In genomic region chr9:81217938-81218337, GRCm38 (mm10) we compare ENCODE assay signal across 12 mouse cellular contexts.
"Had no signal": no experiment of that assay in that cellular context is flagged by ENCODE, and none has a peak within 500 bp of the region (broad histone marks: within the 10 kb centered on the region; RNA-seq: fewer than 3 reads in every experiment).

No protein-coding gene starts in this region.

- H3K4me3 ChIP-seq: limb, embryonic 10.5 days; liver, embryonic 15.5 days; lung, embryonic 15.5 days; megakaryocyte, embryonic 14.5 days; midbrain, embryonic 12.5 days had no signal

- DNase-seq: kidney, adult 18-20 months; kidney, postnatal 14 days; lung, postnatal 14 days; thymus, postnatal 4 days had no signal

- H3K36me3 ChIP-seq: limb, embryonic 10.5 days; liver, embryonic 15.5 days; lung, embryonic 15.5 days; midbrain, embryonic 12.5 days had no signal

- H3K9ac ChIP-seq: liver, embryonic 15.5 days; lung, embryonic 15.5 days; midbrain, embryonic 12.5 days had no signal

- H3K4me1 ChIP-seq: limb, embryonic 10.5 days; liver, embryonic 15.5 days; lung, embryonic 15.5 days had no signal

- ATAC-seq: inflammation-experienced regulatory T-cells, adult 6 months; midbrain, embryonic 16.5 days had no signal

- H3K27me3 ChIP-seq: liver, embryonic 15.5 days; lung, embryonic 15.5 days; megakaryocyte, embryonic 14.5 days had no signal

- H3K27ac ChIP-seq: limb, embryonic 10.5 days; liver, embryonic 15.5 days; lung, embryonic 15.5 days; macrophage; midbrain, embryonic 12.5 days had no signal
